Mouse (Mus musculus) lung, adult 2 months (tissue): ENCODE measurements around the gene Rexo5. TPM values are rescaled to one million over a fixed set of nuclear protein-coding genes. Genes with fewer than 3 reads are reported as not detected.
A peak's percentile ranks its signal among the peaks of the same experiment; 100 is the strongest.

Experiments used
- DNase-seq: peaks from one replicate; pipeline ENCODE4 v3.0.0; 2022
- H3K4me1 ChIP-seq: fragments of 200-500 bp; 2 replicates; pipeline ENCODE4 v1.6.1; 2011; ENCODE audit warnings: low read length; ENCODE audit not compliant: control insufficient read depth, insufficient read depth
- H3K4me3 ChIP-seq: fragments of 200-500 bp; replicated peaks from 2 replicates; pipeline ENCODE3; 2011; ENCODE audit warnings: low read depth, mild to moderate bottlenecking, control low read depth, low read length; ENCODE audit errors: extremely low read depth
- CTCF ChIP-seq: fragments of 200-500 bp; IDR thresholded peaks from 2 replicates; pipeline ENCODE4 v1.5.1; 2011; ENCODE audit warnings: mild to moderate bottlenecking, low read length, control low read depth; ENCODE audit not compliant: insufficient read depth
- POLR2A ChIP-seq: fragments of 200-500 bp; IDR thresholded peaks from 2 replicates; pipeline ENCODE4 v1.6.1; 2011; ENCODE audit warnings: low read depth, mild to moderate bottlenecking, control low read depth, low read length, borderline replicate concordance; ENCODE audit errors: extremely low read depth
- WGBS: fragments of 180-500 bp; shearing (Covaris S2); methylation state at CpG from one replicate; pipeline ENCODE4 v1.1.7; 2018; 5-methylcytosine and 5-hydroxymethylcytosine counted together
- polyA plus RNA-seq: library from polyadenylated mRNA; depleted of rRNA; stranded (reverse); fragments of >200 nt; gene quantifications from 2 replicates; pipeline ENCODE4 v1.2.3, GENCODE M21; 2012

Rexo5 gene
- polyA plus RNA-seq, 1 experiment, result 4.9 TPM

- no peak for DNase-seq
- TF ChIP-seq CTCF, result no peak
- no peak for TF ChIP-seq POLR2A
- 100% methylated on average over 1 of the region's 1 CpGs for WGBS
- H3K4me1 ChIP-seq, result no peaks in the 10 kb centered on the region
- H3K4me3 ChIP-seq, result no peak overlapping the region
Observed at GRCm38 (mm10) chr7:119835371-119835770, 41.6 kb downstream of the Rexo5 start.

- DNase-seq, result no peak
- no peak overlapping the region for H3K4me3 ChIP-seq
- WGBS, result 86% methylated on average over 4 of the region's 4 CpGs
- no peaks in the 10 kb centered on the region for H3K4me1 ChIP-seq
- TF ChIP-seq POLR2A (no peak), CTCF (no peak)
Observed at GRCm38 (mm10) chr7:119835996-119836777, 42.4 kb downstream of the Rexo5 start.

- WGBS, result 95% methylated on average over 4 of the region's 4 CpGs
- H3K4me3 ChIP-seq, result no peak overlapping the region
- no peak for DNase-seq
- no peaks in the 10 kb centered on the region for H3K4me1 ChIP-seq
- TF ChIP-seq POLR2A, result no peak
- TF ChIP-seq CTCF, result no peak
Observed at GRCm38 (mm10) chr7:119841820-119842449, 48.1 kb downstream of the Rexo5 start.

- Histone ChIP-seq H3K4me1 (peaks cover under 1% of the 10 kb centered on the region), H3K4me3 (no peak overlapping the region)
- TF ChIP-seq CTCF (no peak), POLR2A (no peak)
- DNase-seq, result no peak
- 71% methylated on average over 2 of the region's 2 CpGs for WGBS
Observed at GRCm38 (mm10) chr7:119845541-119845940, 51.7 kb downstream of the Rexo5 start.

- WGBS, result 72% methylated on average over 2 of the region's 2 CpGs
Observed at GRCm38 (mm10) chr7:119847396-119847795, 53.6 kb downstream of the Rexo5 start.

GRCm38 (mm10) chr7:119849096-119849495 lies 55.3 kb downstream of the Rexo5 start:
- peak; percentile 77 for DNase-seq
- peaks cover 3% of the 10 kb centered on the region for H3K4me1 ChIP-seq
- H3K4me3 ChIP-seq, result no peak overlapping the region
- TF ChIP-seq CTCF (peak; percentile 80), POLR2A (no peak)
- WGBS, result 6% methylated on average over 1 of the region's 1 CpGs

More at GRCm38 (mm10) chr7:119847396-119847795, 53.6 kb downstream of the Rexo5 start:
- Histone ChIP-seq H3K4me3 (no peak overlapping the region), H3K4me1 (peaks cover 3% of the 10 kb centered on the region)
- no peak for DNase-seq
- TF ChIP-seq CTCF, result no peak

- Histone ChIP-seq H3K4me1 (peaks cover 3% of the 10 kb centered on the region), H3K4me3 (no peak overlapping the region)
- TF ChIP-seq CTCF (no peak), POLR2A (no peak)
- DNase-seq, result peak; percentile 66
- WGBS, result 45% methylated on average over 5 of the region's 5 CpGs
Observed at GRCm38 (mm10) chr7:119850737-119851136, 56.9 kb downstream of the Rexo5 start.

- no peak for TF ChIP-seq CTCF
- no peak for TF ChIP-seq POLR2A
- Histone ChIP-seq H3K4me1 (peaks cover 3% of the 10 kb centered on the region), H3K4me3 (no peak overlapping the region)
- DNase-seq, result no peak
Observed at GRCm38 (mm10) chr7:119852494-119852893, 58.7 kb downstream of the Rexo5 start.

- 98% methylated on average over 1 of the region's 1 CpGs for WGBS
Observed at GRCm38 (mm10) chr7:119853186-119853585, 59.4 kb downstream of the Rexo5 start.

GRCm38 (mm10) chr7:119854362-119854761 lies 60.6 kb downstream of the Rexo5 start:
- TF ChIP-seq CTCF, result no peak
- TF ChIP-seq POLR2A, result no peak
- WGBS, result 97% methylated on average over 2 of the region's 2 CpGs
- DNase-seq, result no peak

More at GRCm38 (mm10) chr7:119853186-119853585, 59.4 kb downstream of the Rexo5 start:
- no peak overlapping the region for H3K4me3 ChIP-seq
- TF ChIP-seq POLR2A (no peak), CTCF (no peak)
- no peak for DNase-seq
- H3K4me1 ChIP-seq, result peaks cover 3% of the 10 kb centered on the region

More at GRCm38 (mm10) chr7:119854362-119854761, 60.6 kb downstream of the Rexo5 start:
- peaks cover 3% of the 10 kb centered on the region for H3K4me1 ChIP-seq
- H3K4me3 ChIP-seq, result no peak overlapping the region
